Mouse (Mus musculus) spleen, adult 2 months (tissue): ENCODE results near the gene Lmtk2. TPM values are rescaled to one million over a fixed set of nuclear protein-coding genes. Genes with fewer than 3 reads are reported as not detected.
A peak's percentile ranks its signal among the peaks of the same experiment; 100 is the strongest.

ENCODE experiments used
- DNase-seq, 2 experiments: peaks; one replicate each; pipeline versions ENCODE4 v3.0.0 to v3.0.0-alpha.2; 2012 to 2021; ENCODE audit warnings: low spot score in 2 of 2, low read depth in 1 of 2
- H3K27ac ChIP-seq: fragments of 200-500 bp; 2 replicates; pipeline ENCODE4 v1.5.1; 2012; ENCODE audit warnings: low read length, inconsistent platforms; ENCODE audit not compliant: insufficient read depth
- H3K27me3 ChIP-seq: fragments of 200-500 bp; 2 replicates; pipeline ENCODE4 v1.6.1; 2012; ENCODE audit warnings: mild to moderate bottlenecking, moderate library complexity, low read length, inconsistent platforms; ENCODE audit not compliant: control insufficient read depth, insufficient read depth
- H3K36me3 ChIP-seq: fragments of 200-500 bp; 2 replicates; pipeline ENCODE4 v1.6.1; 2012; ENCODE audit warnings: mild to moderate bottlenecking, low read length, inconsistent platforms; ENCODE audit not compliant: control insufficient read depth, insufficient read depth
- H3K4me1 ChIP-seq: fragments of 200-500 bp; 2 replicates; pipeline ENCODE4 v1.6.1; 2011; ENCODE audit warnings: inconsistent platforms; ENCODE audit not compliant: control insufficient read depth, insufficient read depth, insufficient read length
- H3K4me3 ChIP-seq: fragments of 200-500 bp; 2 replicates; pipeline ENCODE4 v1.5.1; 2011; ENCODE audit warnings: mild to moderate bottlenecking, inconsistent platforms; ENCODE audit not compliant: insufficient read depth, insufficient read length; ENCODE audit errors: extremely low read depth
- CTCF ChIP-seq: fragments of 200-500 bp; IDR thresholded peaks from 2 replicates; pipeline ENCODE4 v1.5.1; 2011; ENCODE audit warnings: mild to moderate bottlenecking, inconsistent platforms; ENCODE audit not compliant: insufficient read depth, insufficient read length, insufficient replicate concordance; ENCODE audit errors: extremely low read depth
- POLR2A ChIP-seq: fragments of 200-500 bp; IDR thresholded peaks from 2 replicates; pipeline ENCODE4 v1.6.1; 2011; ENCODE audit warnings: low read depth, low read length, inconsistent platforms
- WGBS: fragments of 180-500 bp; shearing (Covaris S2); methylation state at CpG from one replicate; pipeline ENCODE4 v1.1.7; 2018; 5-methylcytosine and 5-hydroxymethylcytosine counted together
- polyA plus RNA-seq: library from polyadenylated mRNA; depleted of rRNA; stranded (reverse); fragments of >200 nt; gene quantifications from 2 replicates; pipeline ENCODE4 v1.2.3, GENCODE M21; 2012

The Lmtk2 gene
- polyA plus RNA-seq, 1 experiment = 10.0 TPM

- Histone ChIP-seq H3K27me3 (no peaks in the 10 kb centered on the region), H3K4me1 (peaks cover 2% of the 10 kb centered on the region; the same call in 1 of the 2 replicates), H3K4me3 (no peak overlapping the region), H3K27ac (no peak overlapping the region), H3K36me3 (peaks cover 5% of the 10 kb centered on the region)
- 92% methylated on average over 8 of the region's 8 CpGs for WGBS
- TF ChIP-seq CTCF (no peak), POLR2A (no peak)
- no peak for DNase-seq
Observed at GRCm38 (mm10) chr5:144195567-144195966, 95.3 kb downstream of the Lmtk2 start.

GRCm38 (mm10) chr5:144200616-144201015, 100.4 kb downstream of the Lmtk2 start:
- Histone ChIP-seq H3K36me3 (peaks cover 28% of the 10 kb centered on the region), H3K27ac (no peak overlapping the region), H3K4me1 (no peaks in the 10 kb centered on the region), H3K4me3 (no peak overlapping the region), H3K27me3 (no peaks in the 10 kb centered on the region)
- 92% methylated on average over 11 of the region's 11 CpGs for WGBS
- DNase-seq = no peak
- no peak for TF ChIP-seq POLR2A
- no peak for TF ChIP-seq CTCF

GRCm38 (mm10) chr5:144202430-144202829, 102.2 kb downstream of the Lmtk2 start:
- Histone ChIP-seq H3K27me3 (no peaks in the 10 kb centered on the region), H3K27ac (no peak overlapping the region), H3K36me3 (peaks cover 32% of the 10 kb centered on the region), H3K4me1 (no peaks in the 10 kb centered on the region), H3K4me3 (no peak overlapping the region)
- DNase-seq = no peak
- WGBS = 94% methylated on average over 6 of the region's 6 CpGs
- TF ChIP-seq CTCF = peak; percentile 8; the same call in 1 of the 2 replicates
- TF ChIP-seq POLR2A = no peak

GRCm38 (mm10) chr5:144203398-144203959, 103.2 kb downstream of the Lmtk2 start:
- DNase-seq = no peak
- Histone ChIP-seq H3K27ac (no peak overlapping the region), H3K4me1 (no peaks in the 10 kb centered on the region), H3K4me3 (no peak overlapping the region), H3K27me3 (no peaks in the 10 kb centered on the region), H3K36me3 (peaks cover 30% of the 10 kb centered on the region)
- WGBS = 97% methylated on average over 10 of the region's 10 CpGs
- TF ChIP-seq POLR2A = no peak
- no peak for TF ChIP-seq CTCF

- no peak overlapping the region for H3K27ac ChIP-seq
- 94% methylated on average over 12 of the region's 12 CpGs for WGBS
- peaks cover 33% of the 10 kb centered on the region for H3K36me3 ChIP-seq
- no peaks in the 10 kb centered on the region for H3K4me1 ChIP-seq
- DNase-seq = no peak
- TF ChIP-seq CTCF = no peak
- no peak for TF ChIP-seq POLR2A
- no peaks in the 10 kb centered on the region for H3K27me3 ChIP-seq
- H3K4me3 ChIP-seq = no peak overlapping the region
Observed at GRCm38 (mm10) chr5:144204303-144204702, 104.1 kb downstream of the Lmtk2 start.

- TF ChIP-seq POLR2A (no peak), CTCF (no peak)
- Histone ChIP-seq H3K27me3 (no peaks in the 10 kb centered on the region), H3K4me3 (no peak overlapping the region), H3K36me3 (peaks cover 38% of the 10 kb centered on the region), H3K4me1 (no peaks in the 10 kb centered on the region), H3K27ac (no peak overlapping the region)
- 96% methylated on average over 10 of the region's 10 CpGs for WGBS
- DNase-seq = no peak
Observed at GRCm38 (mm10) chr5:144204911-144205310, 104.7 kb downstream of the Lmtk2 start.

- H3K4me1 ChIP-seq = no peaks in the 10 kb centered on the region
- no peak for DNase-seq
- TF ChIP-seq CTCF = no peak
- TF ChIP-seq POLR2A = no peak
- no peak overlapping the region for H3K27ac ChIP-seq
- no peaks in the 10 kb centered on the region for H3K27me3 ChIP-seq
- no peak overlapping the region for H3K4me3 ChIP-seq
- H3K36me3 ChIP-seq = peaks cover 44% of the 10 kb centered on the region
- 97% methylated on average over 15 of the region's 15 CpGs for WGBS
Observed at GRCm38 (mm10) chr5:144206069-144206468, 105.8 kb downstream of the Lmtk2 start.
